Mouse (Mus musculus) ovary, postnatal 14 days (tissue): ENCODE data around the gene Ms4a4b.
"Not testable (repeated sequence)": the region's sequence is repeated elsewhere in the genome, so short reads cannot be mapped to it uniquely, and the experiment has no call there.

Experiments
- DNase-seq: peaks from one replicate; pipeline ENCODE4 v3.0.0; 2022; ENCODE audit warnings: low spot score

The Ms4a4b gene

GRCm38 (mm10) chr19:11486599-11486998 lies 43.2 kb downstream of the Ms4a4b start:
- DNase-seq = no peak

DNA sequence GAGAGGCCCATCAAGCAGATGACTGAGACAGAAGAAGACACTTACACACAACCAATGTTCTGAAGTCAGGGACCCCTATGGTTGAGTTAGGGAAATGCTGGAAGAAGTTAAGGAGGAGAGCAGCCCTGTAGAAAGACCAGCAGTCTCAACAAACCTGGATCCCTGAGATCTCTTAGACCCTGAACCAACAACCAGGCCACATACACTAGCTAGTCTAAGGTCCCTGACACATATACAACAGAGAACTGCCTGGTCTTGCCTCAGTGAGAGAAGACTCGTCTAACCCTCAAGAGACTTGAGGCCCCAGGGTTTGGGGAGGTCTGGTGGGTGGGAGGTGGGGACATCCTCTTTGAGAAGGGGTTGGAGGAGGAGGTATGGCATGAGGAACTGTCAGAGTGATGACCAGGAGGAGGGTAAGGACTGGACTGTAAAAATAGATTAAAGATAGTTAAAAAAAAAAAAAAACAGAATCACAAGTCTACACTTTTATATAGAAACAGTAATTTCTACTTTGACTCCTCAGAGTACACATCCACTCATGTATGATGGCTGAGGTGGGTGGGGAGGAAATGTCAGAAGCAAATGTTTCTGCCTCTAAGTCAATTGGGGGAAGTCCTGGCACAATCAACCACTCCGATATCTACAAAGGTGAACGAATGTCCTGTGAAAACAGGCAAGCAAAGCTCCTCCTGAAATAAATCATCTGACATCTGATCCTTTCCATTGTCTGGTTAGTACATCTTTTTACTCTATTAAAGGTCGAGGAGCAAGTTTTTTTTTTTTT lies 48.2 kb downstream of the Ms4a4b start:
- no peak for DNase-seq

DNA sequence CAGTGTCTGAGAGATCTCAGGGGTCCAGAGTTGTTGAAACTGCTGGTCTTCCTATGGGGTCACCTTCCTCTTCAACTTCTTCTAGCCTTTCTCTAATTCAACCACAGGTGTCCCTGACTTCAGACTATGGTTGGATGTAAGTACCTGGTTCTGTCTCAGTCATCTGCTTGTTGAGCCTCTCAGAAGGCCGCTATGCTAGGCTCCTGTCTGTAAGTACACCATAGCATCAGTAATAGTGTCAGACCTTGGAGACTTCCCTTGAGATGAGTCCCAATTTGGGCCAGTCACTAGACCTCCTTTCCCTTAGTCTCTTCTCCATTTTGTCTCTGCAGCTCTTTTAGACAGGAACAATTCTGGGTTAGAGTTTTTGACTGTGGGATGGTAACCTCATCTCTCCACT lies 49.3 kb downstream of the Ms4a4b start:
- DNase-seq = no peak

DNA sequence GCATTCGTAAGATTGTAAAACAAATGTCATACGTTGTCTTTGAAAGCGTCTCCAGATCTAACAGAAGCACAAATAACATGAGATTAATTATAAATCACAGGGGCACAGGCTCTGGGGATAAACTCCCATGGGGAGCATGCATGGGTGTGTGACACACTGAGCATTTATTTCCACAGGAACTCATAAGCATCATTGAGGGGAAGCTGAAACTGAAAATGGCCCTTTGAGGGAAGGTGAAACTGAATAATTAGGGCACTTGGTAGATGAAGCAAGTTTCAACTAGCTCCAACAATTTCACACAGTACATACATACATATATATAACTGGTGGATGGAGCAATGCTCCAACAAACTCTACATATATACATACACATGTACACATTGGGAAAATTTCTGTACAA lies 51.2 kb downstream of the Ms4a4b start:
- no peak for DNase-seq

DNA sequence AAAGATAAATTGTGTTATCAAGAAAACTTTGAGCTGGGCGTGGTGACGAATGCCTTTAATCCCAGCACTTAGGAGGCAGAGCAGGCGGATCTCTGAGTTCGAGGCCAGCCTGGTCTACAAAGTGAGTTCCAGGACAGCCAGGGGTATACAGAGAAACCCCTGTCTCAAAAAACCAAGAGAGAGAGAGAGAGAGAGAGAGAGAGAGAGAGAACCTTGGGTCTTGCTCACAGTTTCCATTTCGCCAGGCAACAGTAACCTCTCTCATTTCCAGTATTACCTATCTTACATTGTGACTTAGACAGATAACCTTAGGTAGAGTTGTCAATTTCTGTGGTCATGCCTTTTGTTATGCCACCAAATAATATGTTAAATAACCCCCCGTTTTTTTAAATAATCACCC lies 53.0 kb downstream of the Ms4a4b start:
- DNase-seq = no peak

GRCm38 (mm10) chr19:11497300-11497699 lies 53.9 kb downstream of the Ms4a4b start:
- DNase-seq = not testable (repeated sequence)

DNA sequence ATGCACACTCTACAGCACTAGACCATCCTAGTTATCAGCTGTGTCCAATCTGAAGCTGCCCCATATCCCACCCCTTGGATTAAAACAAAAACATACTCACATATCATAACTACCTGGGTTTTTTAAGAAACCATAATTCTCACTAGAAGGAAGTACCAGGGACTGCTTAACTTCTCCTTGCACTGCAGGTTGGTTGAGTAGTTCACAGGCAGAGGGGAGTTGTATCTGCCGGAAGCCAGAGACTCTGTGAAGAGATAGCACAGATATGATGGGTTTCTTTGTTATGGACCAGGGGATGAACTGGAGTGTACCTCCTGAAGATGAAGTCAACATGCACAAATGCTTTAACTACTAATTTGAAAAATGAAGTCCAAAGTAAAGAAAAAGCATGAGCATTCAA lies 57.4 kb downstream of the Ms4a4b start:
- no peak for DNase-seq

- DNase-seq = no peak
Measured at GRCm38 (mm10) chr19:11501326-11501725, 58.0 kb downstream of the Ms4a4b start.

DNA sequence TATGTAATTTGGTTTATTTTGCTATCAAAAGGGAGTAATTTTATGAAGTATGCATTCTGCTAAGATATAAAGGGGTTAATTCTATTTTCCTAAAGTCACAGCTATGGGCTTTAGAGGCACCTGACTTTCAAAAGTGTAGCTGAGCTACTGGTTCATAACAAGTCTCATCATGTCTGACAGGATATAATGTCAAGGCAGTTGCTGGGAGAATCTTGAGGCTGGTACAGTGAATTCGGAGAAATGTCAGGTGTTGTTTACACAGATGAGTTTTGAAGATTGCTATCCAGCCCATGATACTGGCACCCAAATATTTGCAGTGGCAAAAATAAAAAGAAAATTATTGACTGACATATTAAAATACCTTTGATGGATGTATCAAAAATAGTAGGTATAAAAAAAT lies 61.5 kb downstream of the Ms4a4b start:
- DNase-seq = no peak

DNA sequence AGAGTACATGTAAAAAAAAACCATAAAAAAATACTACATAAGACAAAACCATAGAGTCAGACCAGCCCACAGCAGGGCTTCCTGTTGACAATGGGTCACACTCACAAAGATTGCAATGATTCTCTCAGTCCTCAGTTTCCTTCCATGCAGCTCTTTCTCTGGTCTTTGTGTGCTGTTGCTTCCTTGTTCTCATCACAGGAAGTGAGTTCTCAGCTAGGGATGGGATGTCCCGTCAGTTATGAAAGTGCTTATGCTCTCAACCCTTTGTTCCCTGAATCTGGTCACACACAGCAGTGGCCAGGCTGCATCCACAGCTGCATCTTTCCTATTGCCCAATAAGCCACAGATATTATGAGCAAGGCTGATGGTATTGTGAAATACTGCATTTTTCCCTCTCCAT lies 70.1 kb downstream of the Ms4a4b start:
- DNase-seq = no peak

- no peak for DNase-seq
Measured at GRCm38 (mm10) chr19:11516246-11516645, 72.9 kb downstream of the Ms4a4b start, which contains the start of gene Ms4a6b. Gene Ms4a6b, plus strand, starts transcription at chr19:11516512.
